Mouse (Mus musculus) megakaryocyte-erythroid progenitor cell, adult 5-6 weeks (primary cell): Measurements from ENCODE around the gene Slc17a8. TPM values are rescaled to one million over a fixed set of nuclear protein-coding genes. Genes with fewer than 3 reads are reported as not detected.
"Not testable (repeated sequence)": the region's sequence is repeated elsewhere in the genome, so short reads cannot be mapped to it uniquely, and the experiment has no call there.

Experiments used
- ATAC-seq: replicated peaks from 2 replicates; pipeline ENCODE4 v1.8.0; 2016; ENCODE audit warnings: mild to moderate bottlenecking, inconsistent platforms; ENCODE audit not compliant: severe bottlenecking, poor library complexity, low FRiP score, low TSS enrichment
- total RNA-seq, 2 experiments: library from RNA; stranded (forward) in 1 of 2; stranded (reverse) in 1 of 2; fragments of 200-1000, 215-1000 nt in 1 of 2; fragments of >200 nt in 1 of 2; fragmentation: Nextera tagmentation in 1 of 2; gene quantifications; 2 replicates each; pipeline ENCODE4 v1.2.3; 2014 to 2017

The Slc17a8 gene
- total RNA-seq (2014; fragmentation: Nextera tagmentation) (0.13 TPM in 1 of 2 replicates, not detected in the other), total RNA-seq (2017) (0.19 TPM in 1 of 2 replicates, not detected in the other)

- no peak for ATAC-seq
Observed at GRCm38 (mm10) chr10:89621129-89621528, at the start of gene Slc17a8. Gene Slc17a8 (minus strand): TSS chr10:89621253.

DNA sequence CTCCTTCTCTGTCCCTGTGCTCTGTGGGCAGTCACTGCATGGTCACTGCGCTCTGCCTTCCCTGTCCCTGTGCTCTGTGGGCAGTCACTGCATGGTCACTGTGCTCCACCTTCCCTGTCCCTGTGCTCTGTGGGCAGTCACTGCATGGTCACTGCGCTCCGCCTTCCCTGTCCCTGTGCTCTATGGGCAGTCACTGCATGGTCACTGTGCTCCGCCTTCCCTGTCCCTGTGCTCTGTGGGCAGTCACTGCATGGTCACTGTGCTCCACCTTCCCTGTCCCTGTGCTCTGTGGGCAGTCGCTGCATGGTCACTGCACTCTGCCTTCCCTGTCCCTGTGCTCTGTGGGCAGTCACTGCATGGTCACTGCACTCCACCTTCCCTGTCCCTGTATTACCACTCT is 49.3 kb upstream of the Slc17a8 start:
- ATAC-seq: not testable (repeated sequence)

GRCm38 (mm10) chr10:89667571-89667970 is 46.5 kb upstream of the Slc17a8 start:
- no peak for ATAC-seq

DNA sequence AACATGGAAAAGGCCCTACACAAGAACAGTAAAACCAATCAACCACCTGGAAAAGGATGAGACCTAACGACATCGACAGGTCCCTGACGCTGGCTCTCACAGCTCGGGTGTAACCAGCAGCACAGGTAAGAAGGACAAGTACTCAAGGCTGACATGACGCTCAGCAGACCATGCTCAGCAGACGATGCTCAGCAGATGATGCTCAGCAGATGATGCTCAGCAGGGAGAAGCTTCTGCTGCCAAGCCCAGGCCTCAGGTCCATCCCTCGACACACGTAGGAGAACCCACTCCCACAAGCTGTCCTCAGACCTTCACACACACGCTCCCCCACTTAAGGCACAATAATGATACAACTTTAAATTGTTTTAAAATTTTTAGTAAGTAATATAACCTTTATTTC is 44.6 kb upstream of the Slc17a8 start:
- no peak for ATAC-seq

- 0 out of 2 replicates have a peak, but pooled peaks have one; percentile 17 for ATAC-seq
Observed at GRCm38 (mm10) chr10:89664977-89665645, 44.1 kb upstream of the Slc17a8 start.

GRCm38 (mm10) chr10:89656366-89656765 is 35.3 kb upstream of the Slc17a8 start:
- no peak for ATAC-seq

DNA sequence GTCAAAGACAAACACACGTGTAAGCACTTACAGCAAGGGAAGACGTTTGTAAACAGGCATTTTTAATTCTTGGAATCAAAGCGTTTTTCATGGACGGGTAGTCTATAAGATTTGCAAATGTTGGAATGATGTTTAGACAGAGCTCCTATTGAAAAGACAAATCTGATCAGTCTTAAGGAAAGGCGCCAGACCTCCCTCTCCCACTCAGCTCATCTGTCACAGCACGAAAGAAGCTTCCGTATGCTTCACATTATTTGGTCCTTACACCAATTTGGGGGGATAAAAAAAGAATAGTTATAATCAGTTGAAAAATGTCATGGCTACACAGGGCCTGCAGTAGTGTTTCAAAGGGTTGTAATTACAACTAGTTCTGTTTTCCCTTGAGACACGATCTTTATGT is 31.9 kb upstream of the Slc17a8 start:
- no peak for ATAC-seq

GRCm38 (mm10) chr10:89651691-89652090 is 30.6 kb upstream of the Slc17a8 start:
- ATAC-seq: no peak

GRCm38 (mm10) chr10:89646918-89647317 is 25.9 kb upstream of the Slc17a8 start:
- ATAC-seq: no peak

DNA sequence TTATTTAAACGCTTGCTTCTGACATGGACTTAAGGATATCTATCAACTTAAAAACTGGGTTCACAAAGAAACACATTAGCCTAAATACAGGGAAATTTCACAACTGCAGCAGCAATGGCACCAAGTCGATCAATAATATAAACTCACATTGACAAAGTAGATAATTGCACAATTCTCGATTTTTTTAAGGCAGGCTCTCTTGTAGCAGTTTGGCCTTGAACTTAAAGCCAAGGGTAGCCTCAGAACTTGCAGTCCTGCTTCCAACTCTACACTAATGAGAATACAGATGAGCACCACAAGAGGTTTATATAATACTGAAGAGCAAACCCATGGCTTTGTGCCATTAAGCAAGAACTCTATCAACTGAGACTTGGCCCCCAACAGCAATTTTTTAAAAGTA is 15.9 kb upstream of the Slc17a8 start:
- no peak for ATAC-seq

- peak; percentile 70 for ATAC-seq
Observed at GRCm38 (mm10) chr10:89635018-89635417, 14.0 kb upstream of the Slc17a8 start.

GRCm38 (mm10) chr10:89633736-89634426 is 12.8 kb upstream of the Slc17a8 start:
- ATAC-seq: 0 out of 2 replicates have a peak, but pooled peaks have one; percentile 30

GRCm38 (mm10) chr10:89633121-89633520 is 12.1 kb upstream of the Slc17a8 start:
- ATAC-seq: no peak

- no peak for ATAC-seq
Observed at GRCm38 (mm10) chr10:89631831-89632230, 10.8 kb upstream of the Slc17a8 start.

DNA sequence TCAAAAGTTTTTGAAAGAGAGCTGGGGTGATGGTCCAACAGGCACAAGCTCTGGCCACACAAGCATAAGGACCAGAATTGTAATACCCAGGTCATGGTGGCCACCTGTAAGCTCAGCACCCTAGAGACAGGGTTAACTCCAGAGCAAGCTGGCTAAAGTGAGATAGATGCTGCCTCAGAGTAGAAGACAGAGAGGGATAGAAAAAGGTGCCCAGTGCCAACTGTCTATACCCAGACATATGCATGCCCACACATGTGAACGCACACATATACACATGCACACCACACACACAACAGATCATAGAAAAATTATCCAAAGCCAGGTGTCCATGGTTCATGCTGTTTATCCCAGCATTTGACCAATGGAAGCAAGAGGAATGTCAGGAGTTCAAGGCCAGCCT is 9.5 kb upstream of the Slc17a8 start:
- ATAC-seq: no peak

GRCm38 (mm10) chr10:89630052-89630451 is 9.0 kb upstream of the Slc17a8 start:
- peak; percentile 75 for ATAC-seq

GRCm38 (mm10) chr10:89626714-89627113 is 5.7 kb upstream of the Slc17a8 start:
- no peak for ATAC-seq

GRCm38 (mm10) chr10:89624196-89624595 is 3.1 kb upstream of the Slc17a8 start:
- no peak for ATAC-seq

- ATAC-seq: no peak
Observed at GRCm38 (mm10) chr10:89599311-89599710, 21.7 kb downstream of the Slc17a8 start.

- ATAC-seq: peak; percentile 82
Observed at GRCm38 (mm10) chr10:89597275-89597674, 23.8 kb downstream of the Slc17a8 start.

DNA sequence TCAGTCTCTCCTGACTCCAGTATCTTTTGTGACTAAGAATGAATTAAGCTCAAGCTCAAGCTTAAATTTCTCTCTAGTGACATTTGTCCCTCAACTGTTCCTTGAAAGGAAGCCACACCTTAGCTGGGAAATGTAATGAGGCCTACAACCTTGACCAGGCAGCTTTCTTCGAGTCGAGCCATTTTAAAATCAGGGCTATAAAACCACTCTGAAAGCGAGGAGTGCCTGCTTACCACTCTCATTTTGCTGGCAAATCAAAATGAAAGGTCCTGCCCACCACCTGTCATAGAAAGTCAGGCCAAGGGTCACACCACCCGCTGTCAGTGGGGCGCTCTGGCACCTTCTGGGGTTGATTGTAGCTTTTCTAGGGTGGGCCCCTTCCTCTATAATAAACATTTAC is 25.1 kb downstream of the Slc17a8 start:
- ATAC-seq: no peak
